Comparison of ENCODE assay signal across 14 mouse cellular contexts in genomic region chr6:113717541-113717940, GRCm38 (mm10). TPM values are rescaled to one million over a fixed set of nuclear protein-coding genes. Genes with fewer than 3 reads are reported as not detected.
A peak's percentile ranks its signal among the peaks of the same experiment; 100 is the strongest.
DNase-seq lines count a peak whose midpoint lies in the region.
"Had no signal": no experiment of that assay in that cellular context is flagged by ENCODE, and none has a peak within 500 bp of the region (broad histone marks: within the 10 kb centered on the region; RNA-seq: fewer than 3 reads in every experiment).

No protein-coding gene starts in this region.

- DNase-seq in kidney, postnatal 14 days = peak; percentile 24
- DNase-seq in kidney, postnatal 4 days = no peak
- DNase-seq in brain, adult 2 months (ENCODE audit: low read depth, low spot score) = peak; percentile 75
- peak; percentile 76 for DNase-seq in cerebellum, adult 9-10 months
- DNase-seq in lung, postnatal 36 days = peak; percentile 44
- no peak for DNase-seq in c-Kit-positive CD71-positive TER-119-positive erythroid progenitor cells, embryonic 14.5 days (ENCODE audit: low spot score)
- DNase-seq in layer of hippocampus, postnatal 36 days = no peak
- DNase-seq: gastrocnemius, postnatal 25 days; heart, adult 2 months; heart, postnatal 4 days; thymus, postnatal 25 days had no signal

RNA-seq across cellular contexts. Expression of gene Ghrl, which starts 2.1 kb away (rescaled TPM):
- not detected for total RNA-seq in layer of hippocampus, postnatal 36 days (2021)
- total RNA-seq: common myeloid progenitor, adult 5-6 weeks; gastrocnemius, postnatal 25 days; heart, adult 2 months; heart, postnatal 4 days; left cerebral cortex, postnatal 14 days; monocyte, adult 5-6 weeks had no signal

RNA-seq across cellular contexts. Expression of gene Tatdn2, which starts 20.7 kb away (rescaled TPM):
- 10 to 100 TPM; 52.5 to 60.7 TPM for total RNA-seq in layer of hippocampus, postnatal 36 days (2021)

RNA-seq across cellular contexts. Expression of gene Sec13, which starts 23.0 kb away (rescaled TPM):
- 10 to 100 TPM; 70.8 to 74.3 TPM for total RNA-seq in layer of hippocampus, postnatal 36 days (2021)

Comparison
In these comparisons a context has a peak if more than half of its experiments do, and no peak if none do; other contexts are left out.
1. DNase-seq: peak in kidney, postnatal 14 days (single experiment), brain, adult 2 months (single experiment), cerebellum, adult 9-10 months (single experiment) and lung, postnatal 36 days (single experiment); none in kidney, postnatal 4 days (0 of 2), c-Kit-positive CD71-positive TER-119-positive erythroid progenitor cells, embryonic 14.5 days (single experiment) and layer of hippocampus, postnatal 36 days (0 of 2).